Mouse (Mus musculus): ENCODE measurements around the gene Nr2c2ap. TPM values are rescaled to one million over a fixed set of nuclear protein-coding genes. Genes with fewer than 3 reads are reported as not detected.

Gene Nr2c2ap
- total RNA-seq, 2 experiments from 2014 or later = 21.7 to 21.9 TPM

DNA sequence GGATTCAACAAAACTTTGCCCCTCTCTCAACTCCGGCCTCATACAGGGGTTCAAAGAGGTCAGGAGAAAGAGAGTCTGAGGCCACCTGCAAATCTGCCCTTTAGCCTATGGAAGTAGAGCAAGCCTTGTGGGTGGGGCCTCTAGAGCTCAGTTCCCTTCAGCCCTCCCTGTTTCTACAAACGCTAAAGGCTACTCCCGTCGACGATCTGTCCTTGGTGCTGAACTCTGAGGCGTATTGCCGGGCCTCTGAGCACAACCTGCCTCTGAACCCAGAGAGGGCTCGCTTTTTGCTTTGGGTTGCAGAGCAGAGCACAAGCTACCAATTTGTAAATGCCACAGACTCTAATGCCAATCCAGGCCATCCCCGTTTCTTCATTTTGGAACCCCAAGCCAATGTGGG, 13.5 kb upstream of the Nr2c2ap start:
- intact Hi-C loops (cut with DNase I) = loop anchor here (2.0 kb wide), 1 partner anchor 19 kb away; no protein-coding TSS in a partner anchor
- no peak for DNase-seq (ENCODE audit: low spot score in 2 of 2)

DNA sequence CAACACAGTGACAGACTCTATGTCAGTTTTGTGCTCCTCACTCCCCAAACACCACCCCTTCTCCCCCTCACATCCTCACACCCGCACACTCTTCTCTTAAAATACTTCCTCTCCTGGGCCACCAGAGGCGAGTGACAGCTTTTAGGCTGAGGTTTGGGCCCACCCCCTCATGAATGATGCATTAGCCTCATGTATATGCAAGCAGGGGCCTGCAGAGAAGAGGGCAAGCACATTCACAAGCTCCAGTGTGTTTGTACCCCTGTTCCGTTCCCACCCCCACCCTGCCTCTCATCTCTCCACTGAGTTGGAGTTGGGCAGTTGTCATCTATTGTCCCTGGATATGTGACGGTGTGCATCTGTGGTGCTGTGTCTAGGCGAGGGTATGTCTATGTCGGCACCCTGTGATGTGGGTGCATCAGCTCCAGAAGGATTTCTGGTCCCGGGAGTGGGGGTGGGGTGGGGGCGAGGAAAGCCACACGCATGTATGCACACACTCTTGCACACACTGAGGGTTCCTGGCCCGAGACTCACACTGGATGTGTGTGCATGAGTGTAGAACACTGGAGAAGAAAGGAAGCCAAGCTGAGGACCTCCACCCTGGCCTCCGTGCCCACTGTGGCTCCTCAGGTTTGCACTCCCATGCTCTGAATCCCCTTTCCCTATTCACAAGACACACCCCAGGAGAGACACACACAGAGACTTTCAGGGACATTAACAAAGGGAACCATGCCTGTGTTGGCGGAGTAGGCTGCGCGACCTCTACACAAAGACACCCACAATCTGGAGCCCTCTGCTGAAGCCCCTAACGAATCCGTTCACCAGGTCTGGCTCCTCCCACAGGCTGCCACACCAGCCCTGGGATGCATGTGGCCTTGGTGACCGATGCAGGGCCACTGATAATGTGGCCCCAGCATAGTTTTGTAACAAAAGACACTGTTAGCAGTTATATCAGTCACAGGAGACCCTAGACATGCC, 12.1 kb upstream of the Nr2c2ap start:
- intact Hi-C loops (cut with DNase I) = loop anchor here (2.0 kb wide), 1 partner anchor 20 kb away; no protein-coding TSS in a partner anchor
- DNase-seq (ENCODE audit: low spot score in 2 of 2) = peak; percentile 80 to 96

DNA sequence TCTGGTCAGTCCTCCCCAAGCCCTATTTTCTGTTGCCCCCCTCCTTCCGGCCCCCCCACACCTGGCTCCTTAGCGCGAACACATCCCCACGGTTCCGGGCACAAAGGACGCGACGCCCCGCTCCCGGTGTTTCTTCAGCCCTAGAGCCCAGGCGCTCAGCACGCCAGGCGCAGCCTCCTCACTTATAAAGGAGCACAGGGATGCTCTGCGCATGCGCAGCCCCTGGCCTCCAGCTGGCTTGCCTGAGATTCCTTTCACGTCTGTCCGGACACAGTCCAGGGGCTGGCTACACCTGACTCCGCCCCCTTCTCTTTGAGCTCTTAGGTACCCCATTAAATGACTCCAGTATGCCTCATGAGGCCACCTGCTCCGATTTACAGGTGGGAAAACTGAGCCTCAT, 10.5 kb upstream of the Nr2c2ap start, which contains the start of gene Ncan:
Gene Ncan (minus strand): TSS at position 207 of the 400 bp plus-strand sequence.
- intact Hi-C loops (cut with DNase I) = no loop called here
- DNase-seq (ENCODE audit: low spot score in 2 of 2) = peak; percentile 89 to 94

DNA sequence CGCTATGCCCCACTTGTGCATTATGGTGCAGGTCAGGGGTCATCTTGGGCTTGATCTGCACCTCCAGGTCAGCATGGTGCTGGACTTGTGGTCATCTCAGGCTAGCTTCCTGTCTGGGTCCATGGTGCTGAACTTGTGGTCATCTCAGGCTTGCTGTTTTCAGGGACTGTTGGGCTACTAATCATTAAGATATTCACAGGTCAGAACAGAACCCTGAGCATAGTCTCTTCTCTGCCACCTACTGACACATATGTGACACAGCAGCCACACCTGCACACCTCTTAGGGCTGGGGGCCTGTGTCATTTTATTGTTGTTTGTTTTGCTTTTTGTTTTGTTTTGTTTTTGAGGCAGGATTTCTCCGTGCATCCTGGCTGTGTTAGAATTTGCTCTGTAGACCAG, 8.3 kb upstream of the Nr2c2ap start:
- intact Hi-C loops (cut with DNase I) = loop anchor here (2.0 kb wide), 1 partner anchor 36 kb away; no protein-coding TSS in a partner anchor
- DNase-seq (ENCODE audit: low spot score in 2 of 2) = no peak

DNA sequence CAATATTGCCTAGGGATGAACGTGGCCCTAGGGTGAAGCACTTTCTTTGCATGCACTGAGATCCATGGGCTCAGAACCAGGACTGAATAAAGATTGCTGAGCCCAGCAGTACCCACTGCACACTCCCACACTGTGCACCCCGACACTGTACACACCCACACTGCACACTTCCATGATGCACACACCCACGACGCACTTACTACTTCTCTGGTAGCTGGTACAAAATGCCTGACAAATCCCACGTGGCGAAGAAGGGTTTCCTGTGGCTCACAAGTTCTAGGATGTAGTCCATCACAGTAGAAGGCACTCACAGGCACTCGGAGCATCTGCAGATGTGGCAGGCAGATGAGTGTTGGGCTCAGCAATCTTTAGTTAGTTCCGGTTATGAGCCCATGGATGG, 6.1 kb upstream of the Nr2c2ap start:
- peak in 1 of 2 experiments; percentile 69 for DNase-seq (ENCODE audit: low spot score in 2 of 2)
- intact Hi-C loops (cut with DNase I) = no loop called here

GRCm38 (mm10) chr8:70128435-70128834, 2.7 kb upstream of the Nr2c2ap start:
- DNase-seq (ENCODE audit: low spot score in 2 of 2) = peak; percentile 57 to 60

DNA sequence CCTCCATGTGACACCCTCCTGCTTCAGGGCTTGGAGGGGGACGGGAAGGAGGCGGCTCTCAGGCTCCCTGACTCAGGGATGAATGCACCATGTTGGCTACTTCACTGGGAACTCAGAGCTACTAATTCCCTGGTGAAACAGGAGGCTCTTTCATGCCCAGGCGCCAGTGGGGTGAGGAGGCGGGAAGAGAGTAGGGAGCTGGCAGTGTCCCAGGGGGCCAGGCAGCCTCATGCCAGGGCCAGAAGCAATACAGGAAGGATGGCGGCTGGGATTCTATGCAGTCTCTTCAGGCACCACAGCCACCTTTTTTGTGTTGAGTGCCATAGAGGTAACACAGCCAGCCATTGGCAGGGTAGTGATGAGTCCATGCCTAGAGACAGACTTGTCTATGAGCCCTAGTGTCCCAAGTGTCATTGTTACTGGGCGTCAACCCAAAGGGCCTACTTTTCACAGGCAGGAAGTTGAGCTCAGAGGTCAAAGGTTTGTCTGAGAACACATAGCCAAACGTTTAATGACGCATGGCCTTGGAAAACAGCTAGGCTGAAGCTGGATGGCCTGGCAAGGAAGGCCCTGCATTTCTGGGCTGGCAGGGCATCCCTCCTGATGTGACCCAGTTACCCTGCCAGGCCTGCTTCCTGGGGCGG, 1.7 kb upstream of the Nr2c2ap start:
- DNase-seq (ENCODE audit: low spot score in 2 of 2) = peak; percentile 67 to 81
- intact Hi-C loops (cut with DNase I) = no loop called here

More at GRCm38 (mm10) chr8:70128435-70128834, 2.7 kb upstream of the Nr2c2ap start:
- intact Hi-C loops (cut with DNase I) = no loop called here

DNA sequence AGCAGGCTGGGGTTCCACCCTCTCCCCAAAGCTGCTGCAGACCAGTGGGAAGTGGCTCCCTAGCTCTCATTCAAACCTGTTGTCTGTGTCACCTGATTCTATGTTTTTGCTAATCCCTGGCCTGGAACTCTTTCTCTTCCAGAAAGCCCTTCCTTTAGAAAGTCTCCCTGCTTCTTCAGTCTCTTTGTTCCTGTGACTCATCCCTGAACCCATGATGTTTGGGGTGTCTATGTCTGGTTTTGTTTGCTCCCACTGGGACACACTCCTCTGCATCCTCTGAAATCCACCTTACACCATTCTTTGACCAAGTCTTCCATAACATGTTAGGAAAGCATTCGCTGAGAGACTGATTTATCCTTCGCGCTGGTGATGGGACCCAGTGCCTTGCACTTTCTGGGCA, 1.1 kb upstream of the Nr2c2ap start:
- DNase-seq (ENCODE audit: low spot score in 2 of 2) = no peak
- intact Hi-C loops (cut with DNase I) = no loop called here

GRCm38 (mm10) chr8:70134086-70134485, 3.0 kb downstream of the Nr2c2ap start:
- intact Hi-C loops (cut with DNase I) = no loop called here
- DNase-seq (ENCODE audit: low spot score in 2 of 2) = no peak

DNA sequence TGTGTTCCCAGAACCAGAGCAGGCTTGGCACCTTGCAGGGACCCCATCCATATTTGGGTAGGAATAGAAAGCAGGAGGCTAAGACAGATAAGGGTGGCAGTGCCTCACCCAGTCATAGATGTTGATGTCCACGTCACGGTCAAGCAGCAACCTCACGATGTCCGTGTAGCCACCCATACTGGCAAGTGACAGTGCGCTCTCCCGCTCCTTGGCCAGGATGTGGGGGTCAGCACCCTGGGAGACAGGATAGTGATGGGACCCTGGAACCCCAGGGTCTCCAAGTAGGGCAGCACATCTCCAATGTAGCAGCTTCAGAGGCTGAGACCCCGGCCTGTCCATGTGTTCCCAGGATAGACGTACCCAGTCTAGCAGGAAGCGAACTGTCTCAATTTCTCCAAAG, 3.8 kb downstream of the Nr2c2ap start:
- intact Hi-C loops (cut with DNase I) = no loop called here
- no peak for DNase-seq (ENCODE audit: low spot score in 2 of 2)

DNA sequence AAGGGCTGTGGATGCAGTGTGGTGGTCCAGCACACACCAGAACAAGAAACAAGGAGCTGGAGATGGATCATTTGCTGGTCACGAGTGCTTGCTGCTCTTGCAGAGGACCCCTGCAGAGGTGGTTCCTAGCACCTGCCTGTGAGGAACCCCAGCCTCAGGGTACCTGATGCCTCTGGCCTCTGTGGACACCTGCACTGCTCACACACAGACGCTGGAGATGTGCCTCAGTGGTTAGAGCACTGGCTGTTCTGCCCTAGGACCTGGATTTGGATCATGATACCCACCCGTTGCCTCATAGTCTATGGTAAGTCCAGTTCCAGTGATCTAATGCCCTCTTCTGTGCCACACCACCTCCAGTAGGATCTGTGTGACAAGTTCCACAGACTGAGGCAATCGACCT, 5.5 kb downstream of the Nr2c2ap start:
- intact Hi-C loops (cut with DNase I) = no loop called here

GRCm38 (mm10) chr8:70137890-70138289, 6.8 kb downstream of the Nr2c2ap start:
- DNase-seq (ENCODE audit: low spot score in 2 of 2) = no peak

More for the DNA sequence above, 5.5 kb downstream of the Nr2c2ap start:
- no peak for DNase-seq (ENCODE audit: low spot score in 2 of 2)

GRCm38 (mm10) chr8:70139026-70139857, 8.1 kb downstream of the Nr2c2ap start, which contains the start of the genes Rfxank, Borcs8 and Mef2b:
Gene Rfxank, minus strand, starts transcription at chr8:70139154.
Gene Borcs8, plus strand, starts transcription at chr8:70139499.
Gene Mef2b, plus strand, starts transcription at chr8:70139711.
- intact Hi-C loops (cut with DNase I) = no loop called here
- DNase-seq (ENCODE audit: low spot score in 2 of 2) = peak; percentile 98 to 99

More at GRCm38 (mm10) chr8:70137890-70138289, 6.8 kb downstream of the Nr2c2ap start:
- intact Hi-C loops (cut with DNase I) = no loop called here

GRCm38 (mm10) chr8:70139981-70140380, 8.8 kb downstream of the Nr2c2ap start:
- DNase-seq (ENCODE audit: low spot score in 2 of 2) = no peak
- intact Hi-C loops (cut with DNase I) = no loop called here

GRCm38 (mm10) chr8:70147678-70148607, 16.8 kb downstream of the Nr2c2ap start:
- intact Hi-C loops (cut with DNase I) = no loop called here

GRCm38 (mm10) chr8:70150158-70150557, 19.0 kb downstream of the Nr2c2ap start:
- DNase-seq (ENCODE audit: low spot score in 2 of 2) = no peak
- intact Hi-C loops (cut with DNase I) = no loop called here

More at GRCm38 (mm10) chr8:70147678-70148607, 16.8 kb downstream of the Nr2c2ap start:
- no peak for DNase-seq (ENCODE audit: low spot score in 2 of 2)

DNA sequence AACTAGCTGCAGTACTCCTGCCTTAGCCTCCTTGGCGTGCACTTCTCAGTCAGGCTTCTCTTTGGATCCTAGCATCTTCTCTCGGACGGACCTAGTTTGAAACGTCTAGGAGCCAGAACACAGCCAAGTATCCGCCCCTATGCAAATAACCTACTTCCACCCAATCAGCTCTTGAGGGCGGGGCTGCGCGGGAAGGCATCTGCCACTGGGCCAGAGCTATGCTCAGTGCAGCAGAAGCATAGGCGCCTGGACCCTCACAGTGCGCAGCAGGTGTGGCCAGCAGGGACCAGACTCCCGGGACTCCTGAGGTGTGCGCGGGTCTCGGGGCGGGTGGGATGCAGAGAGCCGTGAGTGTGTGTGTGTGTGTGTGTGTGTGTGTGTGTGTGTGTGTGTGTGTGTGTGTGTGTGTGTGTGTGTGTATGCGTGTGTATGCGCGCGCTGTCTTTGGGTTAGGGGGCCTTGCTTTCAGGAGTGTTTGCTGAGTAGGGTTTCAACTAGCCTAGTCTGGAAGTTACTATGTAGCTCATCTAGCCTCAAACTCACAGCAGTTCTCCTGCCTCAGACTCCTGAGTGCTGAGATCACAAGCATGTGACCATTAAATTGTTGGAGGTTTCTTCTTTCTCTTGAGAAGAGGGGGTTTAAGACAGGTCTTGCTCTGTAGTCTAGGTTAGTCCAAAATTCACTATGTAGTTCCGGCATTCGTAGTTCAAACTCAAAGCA, 21.6 kb downstream of the Nr2c2ap start:
- intact Hi-C loops (cut with DNase I) = no loop called here
- DNase-seq (ENCODE audit: low spot score in 2 of 2) = peak; percentile 35 to 63
